Mouse (Mus musculus): ENCODE measurements around the gene A530064D06Rik. TPM values are rescaled to one million over a fixed set of nuclear protein-coding genes. Genes with fewer than 3 reads are reported as not detected.

Gene A530064D06Rik
- total RNA-seq, 2 experiments from 2014 or later = 0.24 to 0.33 TPM

Other genes with a start within 250 kb of the A530064D06Rik start
- gene Foxp4, start 242.6 kb downstream of the A530064D06Rik start, total RNA-seq (2021) = 10 to 100 TPM; 24.8 to 25.6 TPM
- gene 1700122O11Rik, start 129.0 kb downstream of the A530064D06Rik start, total RNA-seq (2021) = not detected
- not detected for gene 1700067P10Rik, start 78.0 kb downstream of the A530064D06Rik start, total RNA-seq (2021)
- gene 9830107B12Rik, start 21.0 kb downstream of the A530064D06Rik start, total RNA-seq (2021) = under 1 TPM; 0.27 to 0.45 TPM
- gene Trem1, start 65.5 kb upstream of the A530064D06Rik start, total RNA-seq (2021) = under 1 TPM; 0.09 to 0.42 TPM
- gene Trem3, start 80.5 kb upstream of the A530064D06Rik start, total RNA-seq (2021) = under 1 TPM; 0.70 to 0.72 TPM
- 1 to 10 TPM; 1.4 to 2.2 TPM for gene Treml4, start 97.0 kb upstream of the A530064D06Rik start, total RNA-seq (2021)
- 1 to 10 TPM; 1.5 to 2.0 TPM for gene Treml2, start 132.2 kb upstream of the A530064D06Rik start, total RNA-seq (2021)
- gene B430306N03Rik, start 148.9 kb upstream of the A530064D06Rik start, total RNA-seq (2021) = under 1 TPM; 0.66 to 0.79 TPM
- 1 to 10 TPM; 1.2 to 1.9 TPM for gene Trem2, start 179.1 kb upstream of the A530064D06Rik start, total RNA-seq (2021)
- under 1 TPM; 0.48 TPM for gene Treml1, start 192.6 kb upstream of the A530064D06Rik start, total RNA-seq (2021)
- 10 to 100 TPM; 31.0 to 31.3 TPM for gene Nfya, start 242.6 kb upstream of the A530064D06Rik start, total RNA-seq (2021)
- gene Oard1, start 242.7 kb upstream of the A530064D06Rik start, total RNA-seq (2021) = 10 to 100 TPM; 19.1 to 22.8 TPM

Measured in adrenal gland, postnatal 10 days (tissue).